Mouse (Mus musculus) neural tube, embryonic 14.5 days (tissue): ENCODE results near the gene Sel1l. TPM values are rescaled to one million over a fixed set of nuclear protein-coding genes. Genes with fewer than 3 reads are reported as not detected.

ENCODE experiments used
- ATAC-seq: fragments of 200-750 bp; cut with Nextera tagmentation; 2 replicates; pipeline ENCODE4 v1.8.0; 2017; ENCODE audit warnings: low read depth, mild to moderate bottlenecking, moderate TSS enrichment, moderate library complexity
- H3K27ac ChIP-seq: fragments of 300-500 bp; sonication (generic); 2 replicates; pipeline ENCODE4 v1.5.1; 2014; ENCODE audit warnings: low read depth, mild to moderate bottlenecking, control low read depth, low read length, moderate library complexity, mixed read lengths
- H3K27me3 ChIP-seq: fragments of 300-500 bp; sonication (generic); 2 replicates; pipeline ENCODE4 v1.6.1; 2014; ENCODE audit warnings: low read length; ENCODE audit not compliant: control insufficient read depth, insufficient read depth
- H3K36me3 ChIP-seq: fragments of 300-500 bp; sonication (generic); 2 replicates; pipeline ENCODE4 v1.6.1; 2014; ENCODE audit warnings: low read length, mixed read lengths; ENCODE audit not compliant: control insufficient read depth, insufficient read depth
- H3K4me1 ChIP-seq: fragments of 300-500 bp; sonication (generic); 2 replicates; pipeline ENCODE4 v1.6.1; 2014; ENCODE audit warnings: low read length; ENCODE audit not compliant: control insufficient read depth, insufficient read depth
- H3K4me2 ChIP-seq: fragments of 300-500 bp; sonication (generic); 2 replicates; pipeline ENCODE4 v1.6.1; 2014; ENCODE audit warnings: mild to moderate bottlenecking, low read depth, low read length, control low read depth
- H3K4me3 ChIP-seq: fragments of 300-500 bp; sonication (generic); 2 replicates; pipeline ENCODE4 v1.5.1; 2014; ENCODE audit warnings: low read depth, low read length, control low read depth, mixed read lengths
- H3K9ac ChIP-seq: fragments of 300-500 bp; sonication (generic); replicated peaks from 2 replicates; pipeline ENCODE4 v1.6.1; 2014; ENCODE audit warnings: low read depth, mild to moderate bottlenecking, control low read depth, low read length, mixed read lengths
- H3K9me3 ChIP-seq: fragments of 300-500 bp; sonication (generic); 2 replicates; pipeline ENCODE4 v1.6.1; 2016; ENCODE audit warnings: low read length; ENCODE audit not compliant: control insufficient read depth
- WGBS: fragments of 180-500 bp; shearing (Covaris S2); extraction: QIAGEN DNeasy Blood & Tissue Kit; methylation state at CpG from one replicate; pipeline ENCODE4 v1.1.7; 2014; 5-methylcytosine and 5-hydroxymethylcytosine counted together
- polyA plus RNA-seq: library from polyadenylated mRNA; unstranded; fragments of >200 nt; fragmentation: Nextera tagmentation; extraction: Ambion mirVana; gene quantifications from 2 replicates; pipeline ENCODE4 v1.2.1, GENCODE M21; 2014

The Sel1l gene
- polyA plus RNA-seq, 1 experiment from 2014 or later = 107 TPM

GRCm38 (mm10) chr12:91804262-91804661, 44.7 kb downstream of the Sel1l start:
- whole genome bisulfite sequencing = 82% methylated on average over 3 of the region's 3 CpGs
- H3K4me1 ChIP-seq = no peaks in the 10 kb centered on the region
- no peak overlapping the region for H3K27ac ChIP-seq
- H3K9me3 ChIP-seq = no peaks in the 10 kb centered on the region
- no peaks in the 10 kb centered on the region for H3K27me3 ChIP-seq
- H3K4me3 ChIP-seq = no peak overlapping the region
- no peak overlapping the region for H3K4me2 ChIP-seq
- no peak for ATAC-seq
- peaks cover 14% of the 10 kb centered on the region for H3K36me3 ChIP-seq
- H3K9ac ChIP-seq = no peak overlapping the region

- H3K36me3 ChIP-seq = peaks cover 6% of the 10 kb centered on the region
- H3K4me3 ChIP-seq = no peak overlapping the region
- H3K9me3 ChIP-seq = no peaks in the 10 kb centered on the region
- H3K4me1 ChIP-seq = no peaks in the 10 kb centered on the region
- H3K9ac ChIP-seq = no peak overlapping the region
- no peak overlapping the region for H3K4me2 ChIP-seq
- ATAC-seq = no peak
- 89% methylated on average over 13 of the region's 13 CpGs for WGBS
- H3K27me3 ChIP-seq = no peaks in the 10 kb centered on the region
- H3K27ac ChIP-seq = no peak overlapping the region
Observed at GRCm38 (mm10) chr12:91803207-91803932, 45.6 kb downstream of the Sel1l start.

GRCm38 (mm10) chr12:91802586-91803206, 46.3 kb downstream of the Sel1l start:
- no peak overlapping the region for H3K27ac ChIP-seq
- no peaks in the 10 kb centered on the region for H3K27me3 ChIP-seq
- ATAC-seq = no peak
- peaks cover 3% of the 10 kb centered on the region; the same call in 1 of the 2 replicates for H3K36me3 ChIP-seq
- no peak overlapping the region for H3K4me2 ChIP-seq
- no peak overlapping the region for H3K4me3 ChIP-seq
- no peaks in the 10 kb centered on the region for H3K9me3 ChIP-seq
- WGBS = 86% methylated on average over 12 of the region's 12 CpGs
- H3K9ac ChIP-seq = no peak overlapping the region
- H3K4me1 ChIP-seq = no peaks in the 10 kb centered on the region

GRCm38 (mm10) chr12:91800861-91801385, 48.0 kb downstream of the Sel1l start:
- ATAC-seq = no peak
- Histone ChIP-seq H3K27me3 (no peaks in the 10 kb centered on the region), H3K9ac (no peak overlapping the region), H3K4me3 (no peak overlapping the region), H3K36me3 (peaks cover 2% of the 10 kb centered on the region; the same call in 1 of the 2 replicates), H3K9me3 (no peaks in the 10 kb centered on the region), H3K4me2 (no peak overlapping the region), H3K27ac (no peak overlapping the region), H3K4me1 (no peaks in the 10 kb centered on the region)
- 66% methylated on average over 6 of the region's 6 CpGs for whole genome bisulfite sequencing

GRCm38 (mm10) chr12:91799821-91800335, 49.1 kb downstream of the Sel1l start:
- no peak overlapping the region for H3K4me3 ChIP-seq

GRCm38 (mm10) chr12:91799379-91799773, 49.6 kb downstream of the Sel1l start:
- H3K9ac ChIP-seq = no peak overlapping the region
- no peaks in the 10 kb centered on the region for H3K36me3 ChIP-seq
- WGBS = 20% methylated on average over 6 of the region's 6 CpGs
- no peak overlapping the region for H3K4me3 ChIP-seq
- H3K27ac ChIP-seq = no peak overlapping the region
- ATAC-seq = no peak
- no peaks in the 10 kb centered on the region for H3K27me3 ChIP-seq
- no peaks in the 10 kb centered on the region for H3K9me3 ChIP-seq
- no peaks in the 10 kb centered on the region for H3K4me1 ChIP-seq
- H3K4me2 ChIP-seq = no peak overlapping the region

More at GRCm38 (mm10) chr12:91799821-91800335, 49.1 kb downstream of the Sel1l start:
- no peaks in the 10 kb centered on the region for H3K36me3 ChIP-seq
- H3K27me3 ChIP-seq = no peaks in the 10 kb centered on the region
- no peaks in the 10 kb centered on the region for H3K9me3 ChIP-seq
- no peaks in the 10 kb centered on the region for H3K4me1 ChIP-seq
- H3K27ac ChIP-seq = no peak overlapping the region
- 79% methylated on average over 12 of the region's 12 CpGs for WGBS
- no peak for ATAC-seq
- H3K4me2 ChIP-seq = no peak overlapping the region
- no peak overlapping the region for H3K9ac ChIP-seq

- peak; percentile 34; the same call in 1 of the 2 replicates for ATAC-seq
- Histone ChIP-seq H3K36me3 (no peaks in the 10 kb centered on the region), H3K9me3 (no peaks in the 10 kb centered on the region), H3K9ac (no peak overlapping the region), H3K4me2 (no peak overlapping the region), H3K27ac (no peak overlapping the region), H3K4me3 (no peak overlapping the region), H3K27me3 (no peaks in the 10 kb centered on the region), H3K4me1 (no peaks in the 10 kb centered on the region)
- 85% methylated on average over 6 of the region's 6 CpGs for WGBS
Observed at GRCm38 (mm10) chr12:91798720-91799378, 50.1 kb downstream of the Sel1l start.

- WGBS = 85% methylated on average over 4 of the region's 4 CpGs
- H3K27ac ChIP-seq = no peak overlapping the region
- no peak overlapping the region for H3K4me2 ChIP-seq
- no peaks in the 10 kb centered on the region for H3K27me3 ChIP-seq
- H3K9ac ChIP-seq = no peak overlapping the region
- H3K9me3 ChIP-seq = no peaks in the 10 kb centered on the region
- H3K4me3 ChIP-seq = no peak overlapping the region
- H3K36me3 ChIP-seq = no peaks in the 10 kb centered on the region
- H3K4me1 ChIP-seq = no peaks in the 10 kb centered on the region
- ATAC-seq = no peak
Observed at GRCm38 (mm10) chr12:91796774-91797173, 52.2 kb downstream of the Sel1l start.
